Mouse (Mus musculus) kidney, adult 2 months (tissue): Measurements from ENCODE around the gene Myg1.

ENCODE experiments used
- CTCF ChIP-seq: fragments of 200-500 bp; conservative IDR thresholded peaks from 2 replicates; pipeline ENCODE4 v1.5.1; 2011; ENCODE audit warnings: low read depth, mild to moderate bottlenecking, control low read depth, low read length, moderate library complexity, mixed read lengths; ENCODE audit not compliant: insufficient read depth, insufficient read length
- POLR2A ChIP-seq: fragments of 200-500 bp; IDR thresholded peaks from one replicate; pipeline ENCODE4 v1.6.1; 2011; ENCODE audit warnings: low read depth, low read length, control low read depth

- TF ChIP-seq CTCF (no peak), POLR2A (no peak)
Observed at GRCm38 (mm10) chr15:102346444-102346843, 14.9 kb downstream of the Myg1 start.
